Mouse (Mus musculus) mature B cell (primary cell): ENCODE results near the gene S1pr4.

Source experiments
- in situ Hi-C: fragments of 300-500 bp; cut with MboI; formaldehyde crosslinking; loops from 2 replicates; pipeline ENCODE4 v1.14.3; 2019

Gene S1pr4

GRCm38 (mm10) chr10:81494260-81495041 lies 5.5 kb downstream of the S1pr4 start:
- in situ Hi-C loops: loop anchor here (5.0 kb wide), 1 partner anchor 38 kb away; no protein-coding TSS in a partner anchor

DNA sequence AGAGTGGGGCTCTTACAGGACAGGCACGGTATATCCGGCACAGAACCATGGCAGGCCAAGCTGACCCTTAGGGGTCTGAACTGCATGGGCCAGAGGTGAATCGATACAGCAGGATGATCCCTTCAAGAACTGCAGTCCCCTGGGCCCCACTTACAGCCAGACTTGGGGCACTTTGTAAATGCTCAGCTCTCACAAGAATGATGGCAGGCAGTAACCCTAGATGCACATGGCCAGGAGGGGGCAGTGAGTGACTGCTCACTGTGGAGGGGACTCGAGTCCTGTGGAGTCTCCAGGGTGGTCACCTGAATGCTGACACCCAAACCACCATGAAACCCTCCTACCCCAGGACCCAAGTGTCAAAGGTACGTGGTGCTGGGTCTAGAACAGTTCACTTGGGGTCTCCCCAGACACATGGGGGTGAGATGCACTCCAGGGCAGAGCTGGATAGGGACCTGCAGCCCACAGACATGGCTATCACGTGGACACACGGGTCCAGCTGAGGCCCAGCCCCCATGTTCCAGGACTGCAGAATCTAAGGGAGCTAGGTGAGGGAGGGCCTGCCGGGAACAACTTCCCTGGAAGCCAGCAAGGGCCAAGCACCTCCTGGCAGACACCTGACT lies 6.2 kb downstream of the S1pr4 start:
- in situ Hi-C loops: no loop called here

GRCm38 (mm10) chr10:81492606-81493240 lies 7.2 kb downstream of the S1pr4 start:
- in situ Hi-C loops: no loop called here

DNA sequence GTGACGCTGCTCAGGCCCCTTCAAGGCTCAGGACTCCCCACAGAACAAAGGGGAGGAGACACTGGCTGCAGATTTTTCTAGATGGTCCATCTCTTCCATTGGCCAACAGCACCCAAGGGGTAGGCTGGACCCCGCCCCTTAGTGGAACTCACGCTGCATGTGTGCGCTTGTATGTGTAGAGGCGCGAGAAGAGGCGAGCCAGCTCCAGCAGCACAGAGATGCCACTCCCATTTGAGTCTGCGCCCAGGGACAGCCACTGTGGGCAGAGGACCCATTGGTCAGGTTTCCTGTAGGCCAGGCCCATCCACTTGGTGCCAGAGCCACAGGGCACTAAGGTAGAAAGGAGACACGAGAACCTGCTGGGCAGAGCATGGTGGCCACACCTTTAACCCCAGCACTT lies 8.9 kb downstream of the S1pr4 start:
- in situ Hi-C loops: no loop called here

DNA sequence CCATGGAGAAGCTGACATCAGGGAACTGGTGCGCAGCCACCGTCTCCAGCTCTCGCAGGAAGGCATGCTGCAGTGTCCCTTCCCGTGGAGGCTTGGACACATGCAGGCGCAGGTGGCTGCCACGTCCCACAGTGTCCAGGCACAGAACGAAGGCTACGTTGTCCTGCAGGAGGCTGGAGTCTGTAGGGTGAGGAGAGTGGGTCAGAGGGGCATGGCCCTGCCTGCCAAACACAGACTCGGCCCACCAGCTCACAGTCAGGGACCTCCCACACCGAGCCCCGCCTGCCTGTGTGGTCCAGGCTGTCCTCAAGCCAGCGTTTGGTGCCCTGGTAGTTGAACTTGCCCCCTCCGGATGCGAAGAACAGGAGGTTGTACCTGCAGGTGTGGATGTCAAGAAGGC lies 10.0 kb downstream of the S1pr4 start:
- in situ Hi-C loops: no loop called here

DNA sequence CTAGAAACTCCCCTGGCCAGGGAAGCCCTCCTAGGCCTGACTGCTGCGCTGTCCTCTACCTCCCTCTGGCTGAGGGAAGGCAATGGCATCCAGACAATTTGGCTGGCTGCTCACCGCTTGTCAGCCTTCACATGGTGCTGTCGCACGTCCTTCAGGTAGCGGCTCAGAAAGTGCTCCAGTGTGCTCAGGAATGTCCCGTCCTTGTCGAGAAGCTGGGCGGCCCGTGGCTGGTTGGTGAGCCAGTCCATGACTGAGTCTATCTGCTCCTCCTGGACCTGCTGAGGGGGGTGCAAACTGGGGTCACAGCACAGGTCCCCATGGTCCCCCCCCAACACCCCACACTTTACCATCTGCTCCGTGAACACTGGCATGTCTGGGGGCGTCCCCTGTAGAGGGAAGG lies 11.9 kb downstream of the S1pr4 start:
- in situ Hi-C loops: no loop called here

DNA sequence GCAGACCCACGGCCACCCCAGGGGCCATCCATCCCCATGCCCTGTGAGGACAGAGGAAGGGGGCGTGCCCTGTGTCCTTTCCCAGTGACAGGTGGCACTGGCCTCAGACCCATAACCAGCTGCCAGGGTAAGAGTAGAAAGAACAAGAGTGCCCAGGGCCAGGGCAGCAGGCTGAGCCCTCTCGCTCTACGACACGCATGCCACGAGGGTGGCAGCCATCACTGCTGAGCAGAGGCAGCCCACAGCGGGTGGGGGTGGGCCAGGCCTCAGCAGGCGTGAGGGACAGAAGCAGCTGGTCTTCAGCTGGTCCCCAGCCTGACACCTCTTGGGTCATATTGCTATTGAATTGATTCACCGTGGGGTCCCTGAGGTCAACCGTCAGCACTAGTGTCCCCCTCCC lies 13.4 kb downstream of the S1pr4 start:
- in situ Hi-C loops: no loop called here

GRCm38 (mm10) chr10:81485479-81486018 lies 14.4 kb downstream of the S1pr4 start:
- in situ Hi-C loops: no loop called here

DNA sequence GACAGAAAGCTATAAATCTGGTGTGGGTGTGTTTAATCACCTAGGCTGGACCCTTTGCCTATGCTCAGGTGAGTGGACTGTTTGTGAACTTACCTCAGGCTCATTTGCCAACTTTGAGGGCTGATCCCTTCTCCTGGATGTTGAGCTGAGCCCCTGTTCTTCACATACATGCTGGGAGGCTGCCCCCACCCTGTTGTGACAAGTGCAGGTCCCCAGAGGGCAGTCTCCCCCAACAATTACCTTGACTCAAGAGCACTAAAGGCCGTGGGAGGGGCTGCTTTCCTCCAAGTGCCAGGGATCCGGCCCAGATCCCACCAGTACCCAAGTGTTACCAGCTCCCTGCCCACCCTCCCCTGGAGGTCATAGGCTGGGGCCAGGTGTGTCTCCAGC lies 14.9 kb downstream of the S1pr4 start:
- in situ Hi-C loops: no loop called here

- in situ Hi-C loops: no loop called here
These were observed 15.4 kb downstream of the S1pr4 start for GRCm38 (mm10) chr10:81484441-81485059.

DNA sequence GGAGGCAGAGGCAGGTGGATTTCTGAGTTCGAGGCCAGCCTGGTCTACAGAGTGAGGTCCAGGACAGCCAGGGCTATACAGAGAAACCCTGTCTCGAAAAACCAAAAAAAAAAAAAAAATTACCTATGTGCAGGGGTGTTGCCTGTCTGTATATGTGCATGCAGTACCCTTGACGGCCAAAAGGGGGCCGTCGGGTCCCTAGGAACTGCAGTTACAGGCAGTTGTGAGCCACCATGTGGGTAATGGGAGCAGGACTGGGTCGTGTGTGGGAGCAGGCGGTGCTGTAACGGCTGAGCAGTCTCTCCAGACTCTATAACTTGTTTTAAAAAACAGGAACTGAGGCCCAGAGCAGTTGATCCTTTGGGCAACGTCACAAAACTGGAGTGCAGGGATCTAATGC lies 15.9 kb downstream of the S1pr4 start:
- in situ Hi-C loops: no loop called here

GRCm38 (mm10) chr10:81482533-81482889 lies 17.4 kb downstream of the S1pr4 start, which contains the start of gene Celf5:
TSS of gene Celf5 (minus strand) at chr10:81482709.
- in situ Hi-C loops: no loop called here

DNA sequence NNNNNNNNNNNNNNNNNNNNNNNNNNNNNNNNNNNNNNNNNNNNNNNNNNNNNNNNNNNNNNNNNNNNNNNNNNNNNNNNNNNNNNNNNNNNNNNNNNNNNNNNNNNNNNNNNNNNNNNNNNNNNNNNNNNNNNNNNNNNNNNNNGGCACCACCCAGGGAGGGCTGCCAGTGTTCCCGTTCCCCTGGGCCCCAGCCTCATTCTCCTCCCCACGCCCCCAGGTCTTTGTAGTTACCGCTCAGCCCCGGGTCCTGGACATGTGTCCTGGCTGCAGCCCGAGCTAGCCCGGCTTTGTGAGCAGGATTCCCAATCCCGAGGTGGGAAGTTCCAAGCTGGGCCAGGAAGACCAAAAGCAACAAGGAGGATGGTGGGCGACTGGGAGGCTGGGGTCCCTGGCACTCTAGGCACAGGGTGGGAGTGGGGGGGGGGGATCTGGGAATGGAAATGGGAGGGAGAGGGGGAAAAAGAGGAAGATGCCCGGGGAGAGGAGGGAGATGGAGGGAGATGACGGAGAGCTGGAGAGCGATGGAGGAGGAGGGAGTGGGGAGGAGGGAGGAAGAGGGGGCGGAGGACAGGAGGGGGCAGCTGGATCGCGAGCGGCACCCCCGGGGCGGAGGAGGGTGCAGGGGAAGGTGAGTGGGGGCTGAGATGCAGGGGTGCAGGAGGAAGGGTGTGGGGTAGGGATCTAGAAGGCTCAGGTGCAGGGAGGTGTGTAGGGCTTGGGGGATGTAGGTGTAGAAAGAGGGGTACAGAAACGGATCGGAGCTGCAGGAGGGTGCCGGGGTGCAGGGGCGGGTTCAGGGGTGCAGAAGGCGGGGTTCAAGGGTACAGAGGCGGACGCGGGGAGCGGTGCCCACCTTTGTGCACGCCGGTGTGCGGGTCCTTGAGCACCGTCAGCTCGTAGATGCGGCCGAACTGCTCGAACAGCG lies 18.1 kb downstream of the S1pr4 start:
- in situ Hi-C loops: no loop called here

DNA sequence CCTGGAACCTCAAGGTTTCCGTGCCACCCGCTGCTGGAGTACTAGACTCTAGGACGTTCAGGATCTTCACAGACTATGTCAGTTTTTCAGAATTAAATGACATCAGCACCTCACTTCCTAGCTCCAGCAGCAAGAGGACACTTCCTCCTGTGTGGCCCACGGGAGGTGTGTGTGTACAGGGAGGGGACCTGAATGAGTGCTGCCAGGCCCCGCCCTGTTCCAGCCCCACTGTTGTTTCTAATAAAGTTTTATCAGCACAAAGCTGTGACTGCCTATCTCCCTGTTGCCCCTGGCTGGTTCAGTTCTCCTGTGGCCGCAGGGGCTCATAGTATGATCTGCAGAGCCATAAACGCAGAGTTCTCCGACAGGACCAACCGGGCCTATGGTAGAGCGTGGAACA lies 25.5 kb downstream of the S1pr4 start:
- in situ Hi-C loops: no loop called here

GRCm38 (mm10) chr10:81473003-81473451 lies 26.9 kb downstream of the S1pr4 start:
- in situ Hi-C loops: no loop called here

GRCm38 (mm10) chr10:81472403-81473002 lies 27.4 kb downstream of the S1pr4 start:
- in situ Hi-C loops: no loop called here

DNA sequence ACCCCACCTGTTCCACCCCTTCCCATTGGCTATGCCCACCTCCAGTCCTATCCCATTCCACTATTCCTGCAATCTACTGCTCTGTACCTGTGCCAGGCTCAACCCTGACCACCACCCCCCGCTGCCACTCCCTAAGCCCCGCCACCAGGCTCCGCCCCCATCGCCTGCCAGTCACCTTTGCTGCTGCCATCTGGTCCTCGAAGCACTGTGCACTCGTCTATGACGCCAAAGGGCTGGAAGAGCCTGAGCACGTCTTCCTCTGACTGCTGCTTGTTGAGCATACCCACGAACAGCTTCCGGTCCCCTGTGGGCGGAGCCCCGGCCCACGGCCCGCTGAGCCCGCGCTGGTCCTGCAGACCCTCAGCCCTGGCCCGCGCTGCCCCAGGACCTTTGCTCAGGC lies 29.5 kb downstream of the S1pr4 start:
- in situ Hi-C loops: no loop called here

GRCm38 (mm10) chr10:81469253-81469652 lies 30.7 kb downstream of the S1pr4 start:
- in situ Hi-C loops: no loop called here

- in situ Hi-C loops: no loop called here
These were observed 32.2 kb downstream of the S1pr4 start for GRCm38 (mm10) chr10:81467670-81468235.

DNA sequence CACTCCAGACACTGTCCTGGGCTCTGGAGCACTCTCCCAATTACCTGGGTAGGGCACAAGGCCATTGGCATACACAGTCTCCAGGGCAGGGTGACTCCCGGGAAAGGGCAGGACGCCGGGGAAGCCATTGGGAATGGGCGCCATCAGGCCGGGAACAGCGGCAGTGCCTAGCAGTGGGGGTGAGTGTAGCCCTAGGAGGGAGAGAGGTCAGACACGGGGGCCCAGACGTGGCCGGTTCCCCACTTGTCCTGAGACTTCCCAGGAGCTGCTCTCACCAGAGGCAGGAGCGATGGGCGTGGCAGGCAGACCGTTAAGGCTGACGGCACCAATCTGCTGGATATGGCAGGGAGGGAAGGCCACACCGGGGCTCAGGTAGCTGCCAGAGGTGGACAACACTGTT lies 33.1 kb downstream of the S1pr4 start:
- in situ Hi-C loops: no loop called here
